Mouse (Mus musculus) midbrain, embryonic 11.5 days (tissue): ENCODE results near the gene Chst3. TPM values are rescaled to one million over a fixed set of nuclear protein-coding genes. Genes with fewer than 3 reads are reported as not detected.
"Not testable (repeated sequence)": the region's sequence is repeated elsewhere in the genome, so short reads cannot be mapped to it uniquely, and the experiment has no call there.

Source experiments
- ATAC-seq: fragments of 200-750 bp; cut with Nextera tagmentation; 2 replicates; pipeline ENCODE4 v1.8.0; 2017; ENCODE audit warnings: moderate TSS enrichment, moderate library complexity; ENCODE audit not compliant: low FRiP score
- DNase-seq: peaks from one replicate; pipeline ENCODE4 v3.0.0; 2015; ENCODE audit warnings: low spot score; ENCODE audit errors: missing footprints
- H3K27ac ChIP-seq: fragments of 300-500 bp; sonication (generic); 2 replicates; pipeline ENCODE4 v1.5.1; 2014; ENCODE audit warnings: low read depth, low read length
- H3K27me3 ChIP-seq: fragments of 300-500 bp; sonication (generic); 2 replicates; pipeline ENCODE4 v1.6.1; 2014; ENCODE audit warnings: mild to moderate bottlenecking, low read length, moderate library complexity, mixed read lengths; ENCODE audit not compliant: control insufficient read depth, insufficient read depth
- H3K36me3 ChIP-seq: fragments of 300-500 bp; sonication (generic); 2 replicates; pipeline ENCODE4 v1.6.1; 2014; ENCODE audit warnings: mild to moderate bottlenecking, low read length, moderate library complexity, mixed read lengths; ENCODE audit not compliant: control insufficient read depth, insufficient read depth
- H3K4me1 ChIP-seq: fragments of 300-500 bp; sonication (generic); 2 replicates; pipeline ENCODE4 v1.6.1; 2014; ENCODE audit warnings: low read length; ENCODE audit not compliant: control insufficient read depth, insufficient read depth
- H3K4me2 ChIP-seq: fragments of 300-500 bp; sonication (generic); 2 replicates; pipeline ENCODE4 v1.6.1; 2014; ENCODE audit warnings: mild to moderate bottlenecking, moderate library complexity
- H3K4me3 ChIP-seq: fragments of 300-500 bp; sonication (generic); 2 replicates; pipeline ENCODE4 v1.5.1; 2014; ENCODE audit warnings: low read depth, low read length
- H3K9ac ChIP-seq: fragments of 300-500 bp; sonication (generic); 2 replicates; pipeline ENCODE4 v1.6.1; 2014; ENCODE audit warnings: low read length
- H3K9me3 ChIP-seq: fragments of 300-500 bp; sonication (generic); 2 replicates; pipeline ENCODE4 v1.6.1; 2016; ENCODE audit warnings: low read length; ENCODE audit not compliant: control insufficient read depth
- WGBS: fragments of 180-500 bp; shearing (Covaris S2); extraction: QIAGEN DNeasy Blood & Tissue Kit; methylation state at CpG from one replicate; pipeline ENCODE4 v1.1.7; 2014; 5-methylcytosine and 5-hydroxymethylcytosine counted together
- polyA plus RNA-seq: library from polyadenylated mRNA; unstranded; fragments of >200 nt; fragmentation: Nextera tagmentation; extraction: Ambion mirVana; gene quantifications from 2 replicates; pipeline ENCODE4 v1.2.1, GENCODE M21; 2014

The Chst3 gene
- polyA plus RNA-seq, 1 experiment from 2014 or later = 1.2 TPM

GRCm38 (mm10) chr10:60221571-60222259 lies 2.7 kb upstream of the Chst3 start:
- not testable (repeated sequence) for H3K9me3 ChIP-seq, H3K4me3 ChIP-seq, H3K27me3 ChIP-seq, H3K36me3 ChIP-seq, H3K27ac ChIP-seq, H3K9ac ChIP-seq, H3K4me1 ChIP-seq, H3K4me2 ChIP-seq, ATAC-seq
- 92% methylated on average over 5 of the region's 5 CpGs for WGBS
- peak; percentile 14 for DNase-seq

DNA sequence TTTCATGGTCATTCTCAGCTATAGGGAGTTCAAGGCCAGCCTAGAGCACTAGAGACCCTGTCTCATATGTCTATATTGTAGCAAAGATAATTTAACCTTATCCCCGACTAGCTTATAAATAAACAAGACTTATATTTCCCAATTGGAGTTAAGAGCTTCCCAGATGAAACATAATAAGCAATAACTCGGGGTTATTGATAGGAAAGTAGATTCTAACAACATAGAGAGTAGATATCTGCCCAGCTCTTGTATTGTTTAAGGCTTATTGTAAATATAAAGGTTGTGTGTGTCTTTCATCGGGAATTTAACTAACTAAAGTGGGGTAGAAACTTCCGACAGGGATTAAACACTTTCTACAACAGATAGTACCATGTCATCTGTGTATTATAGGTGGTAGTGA lies 1.5 kb upstream of the Chst3 start:
- Histone ChIP-seq H3K9me3 (no peaks in the 10 kb centered on the region), H3K27me3 (no peaks in the 10 kb centered on the region; the same call in 1 of the 2 replicates), H3K27ac (no peak overlapping the region), H3K4me2 (no peak overlapping the region), H3K4me3 (no peak overlapping the region), H3K4me1 (peaks cover 9% of the 10 kb centered on the region), H3K9ac (no peak overlapping the region), H3K36me3 (no peaks in the 10 kb centered on the region)
- no peak for ATAC-seq
- peak; percentile 62 for DNase-seq
- 83% methylated on average over 4 of the region's 4 CpGs for WGBS

DNA sequence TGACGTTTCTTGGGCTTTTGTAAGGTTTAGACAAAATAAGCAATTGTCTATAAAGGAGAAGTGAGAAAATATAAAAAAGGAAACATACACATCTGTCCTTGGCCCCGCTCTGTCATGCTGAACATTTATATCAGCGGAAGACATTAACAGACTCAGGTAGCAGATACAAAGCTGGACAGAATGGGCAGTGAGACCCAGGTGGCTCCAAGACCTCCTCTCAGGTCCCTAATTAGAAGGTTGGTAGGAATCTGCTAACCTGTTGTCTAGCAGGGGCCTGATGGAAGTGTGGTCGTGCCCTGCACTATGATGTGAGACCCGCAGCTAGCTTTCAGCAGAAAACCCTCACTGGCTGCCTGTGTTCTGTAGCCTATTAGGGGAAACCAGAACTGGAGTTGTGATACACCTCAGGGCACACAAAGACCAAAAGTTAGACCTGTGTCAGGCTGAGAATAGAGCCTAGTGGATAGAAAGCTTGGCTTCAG lies 1.0 kb upstream of the Chst3 start:
- peaks cover 9% of the 10 kb centered on the region for H3K4me1 ChIP-seq
- peak; percentile 78 for DNase-seq
- no peak for ATAC-seq
- H3K9me3 ChIP-seq = no peaks in the 10 kb centered on the region
- H3K9ac ChIP-seq = no peak overlapping the region
- H3K4me2 ChIP-seq = no peak overlapping the region
- 68% methylated on average over 5 of the region's 5 CpGs for WGBS
- no peak overlapping the region for H3K4me3 ChIP-seq
- H3K27me3 ChIP-seq = no peaks in the 10 kb centered on the region; the same call in 1 of the 2 replicates
- no peak overlapping the region for H3K27ac ChIP-seq
- H3K36me3 ChIP-seq = no peaks in the 10 kb centered on the region

- ATAC-seq (no peak), DNase-seq (peak; percentile 96)
- Histone ChIP-seq H3K36me3 (no peaks in the 10 kb centered on the region), H3K9ac (peak overlapping the region; percentile 89), H3K4me1 (peaks cover 9% of the 10 kb centered on the region), H3K27me3 (no peaks in the 10 kb centered on the region; the same call in 1 of the 2 replicates), H3K9me3 (no peaks in the 10 kb centered on the region), H3K4me2 (peak overlapping the region; percentile 91), H3K27ac (no peak overlapping the region), H3K4me3 (peak overlapping the region; percentile 70)
- 5% methylated on average over 18 of the region's 18 CpGs for WGBS
Observed at GRCm38 (mm10) chr10:60218033-60218590, 948 bp downstream of the Chst3 start.

DNA sequence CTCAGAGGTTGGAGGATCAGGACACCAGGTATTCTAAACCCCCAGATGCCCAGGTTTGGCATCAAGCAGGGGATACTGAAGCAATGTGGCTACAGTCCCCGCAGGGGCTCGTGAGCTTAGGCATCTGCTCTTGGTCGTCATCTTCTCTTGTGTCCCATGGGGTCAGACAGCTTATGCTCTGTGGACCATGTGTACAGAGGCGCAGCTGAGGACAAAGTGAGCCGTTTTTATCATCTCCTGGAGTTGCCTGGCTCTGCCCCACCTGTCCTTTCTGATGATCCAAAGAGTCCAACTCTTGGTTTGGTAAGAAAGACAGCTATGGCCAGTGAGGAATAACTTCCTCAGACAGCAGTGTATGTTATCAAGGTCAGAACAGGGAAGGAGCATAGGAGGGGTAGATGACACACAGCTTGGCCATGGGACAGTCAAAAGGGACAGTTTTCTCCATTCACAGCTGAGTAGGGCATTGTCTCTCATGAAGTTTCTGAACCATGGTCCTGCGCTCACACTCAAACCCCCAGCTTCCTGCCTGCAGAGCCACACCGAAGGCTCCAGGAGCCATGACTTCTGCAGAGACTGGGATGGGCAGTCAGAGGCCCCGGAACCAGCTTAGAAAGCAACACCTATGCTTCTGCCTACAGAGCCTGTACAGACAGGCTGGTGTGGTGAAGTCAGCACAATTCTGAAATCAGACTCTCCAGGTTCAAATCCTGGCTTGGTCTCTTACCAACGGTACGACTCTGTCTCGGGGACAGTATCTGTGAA lies 2.5 kb downstream of the Chst3 start:
- 90% methylated on average over 11 of the region's 11 CpGs for WGBS

GRCm38 (mm10) chr10:60215077-60215960 lies 3.7 kb downstream of the Chst3 start:
- no peak overlapping the region for H3K27ac ChIP-seq
- H3K36me3 ChIP-seq = no peaks in the 10 kb centered on the region
- ATAC-seq (no peak), DNase-seq (peak; percentile 78)
- WGBS = 73% methylated on average over 14 of the region's 14 CpGs
- H3K9me3 ChIP-seq = no peaks in the 10 kb centered on the region
- H3K27me3 ChIP-seq = no peaks in the 10 kb centered on the region; the same call in 1 of the 2 replicates
- H3K4me3 ChIP-seq = no peak overlapping the region
- peaks cover 17% of the 10 kb centered on the region for H3K4me1 ChIP-seq
- no peak overlapping the region for H3K4me2 ChIP-seq
- no peak overlapping the region for H3K9ac ChIP-seq

More for the DNA sequence above, 2.5 kb downstream of the Chst3 start:
- no peak overlapping the region for H3K4me3 ChIP-seq
- no peak overlapping the region for H3K4me2 ChIP-seq
- H3K9me3 ChIP-seq = no peaks in the 10 kb centered on the region
- no peaks in the 10 kb centered on the region for H3K36me3 ChIP-seq
- DNase-seq = peak; percentile 69
- no peak for ATAC-seq
- peaks cover 17% of the 10 kb centered on the region for H3K4me1 ChIP-seq
- H3K27ac ChIP-seq = no peak overlapping the region
- H3K9ac ChIP-seq = no peak overlapping the region
- H3K27me3 ChIP-seq = no peaks in the 10 kb centered on the region; the same call in 1 of the 2 replicates

DNA sequence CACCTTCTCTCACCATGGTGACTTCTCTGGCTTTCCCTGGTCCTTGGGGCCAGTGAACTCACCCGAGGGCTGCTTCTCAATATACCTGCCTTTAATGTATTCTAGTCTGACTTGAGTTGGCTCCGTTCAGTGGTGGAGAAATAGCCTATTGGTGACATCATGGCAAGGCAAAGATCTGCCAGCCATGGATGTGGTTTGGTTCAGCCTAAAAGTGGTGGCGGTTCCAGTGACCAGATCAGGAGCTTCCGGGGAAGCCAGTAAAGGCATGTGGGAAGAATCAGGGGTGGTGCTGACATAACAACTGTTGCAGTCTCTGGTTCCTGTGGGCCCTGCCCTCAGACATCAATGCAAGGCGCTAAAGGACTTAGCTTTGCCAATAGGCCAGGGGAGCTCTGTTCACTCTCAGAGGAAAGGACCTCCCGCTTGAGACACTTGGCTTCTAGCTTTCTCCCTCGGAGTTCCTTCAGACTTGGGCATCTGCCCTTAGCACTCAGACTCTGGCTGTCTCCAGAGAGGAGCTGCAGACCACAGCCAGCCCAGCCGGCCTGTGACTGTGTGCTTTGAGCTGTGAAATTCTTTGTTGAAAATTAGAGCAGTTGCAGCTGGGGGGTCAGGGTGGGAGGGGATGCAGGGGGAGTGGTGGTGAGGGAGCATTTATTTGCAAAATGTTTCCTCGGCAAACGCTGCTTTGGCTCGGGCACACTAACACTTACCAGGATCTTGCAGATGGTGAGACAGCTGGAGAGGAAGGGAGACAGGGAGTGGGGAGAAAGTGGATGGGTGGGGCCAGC lies 6.3 kb downstream of the Chst3 start:
- Histone ChIP-seq H3K9ac (no peak overlapping the region), H3K9me3 (no peaks in the 10 kb centered on the region), H3K36me3 (no peaks in the 10 kb centered on the region), H3K27me3 (no peaks in the 10 kb centered on the region; the same call in 1 of the 2 replicates), H3K4me2 (no peak overlapping the region), H3K27ac (no peak overlapping the region), H3K4me3 (no peak overlapping the region), H3K4me1 (peaks cover 13% of the 10 kb centered on the region)
- 40% methylated on average over 11 of the region's 11 CpGs for WGBS
- DNase-seq (no peak), ATAC-seq (no peak)

- DNase-seq = peak; percentile 37
- Histone ChIP-seq H3K36me3 (no peaks in the 10 kb centered on the region), H3K9me3 (no peaks in the 10 kb centered on the region), H3K4me2 (no peak overlapping the region), H3K27ac (no peak overlapping the region), H3K4me3 (no peak overlapping the region), H3K9ac (no peak overlapping the region), H3K27me3 (no peaks in the 10 kb centered on the region), H3K4me1 (peaks cover 8% of the 10 kb centered on the region; the same call in 1 of the 2 replicates)
- WGBS = 78% methylated on average over 8 of the region's 8 CpGs
- ATAC-seq = no peak
Observed at GRCm38 (mm10) chr10:60211501-60212005, 7.5 kb downstream of the Chst3 start.
